Comparison of ENCODE assay signal across 22 mouse cellular contexts in the genomic region with DNA sequence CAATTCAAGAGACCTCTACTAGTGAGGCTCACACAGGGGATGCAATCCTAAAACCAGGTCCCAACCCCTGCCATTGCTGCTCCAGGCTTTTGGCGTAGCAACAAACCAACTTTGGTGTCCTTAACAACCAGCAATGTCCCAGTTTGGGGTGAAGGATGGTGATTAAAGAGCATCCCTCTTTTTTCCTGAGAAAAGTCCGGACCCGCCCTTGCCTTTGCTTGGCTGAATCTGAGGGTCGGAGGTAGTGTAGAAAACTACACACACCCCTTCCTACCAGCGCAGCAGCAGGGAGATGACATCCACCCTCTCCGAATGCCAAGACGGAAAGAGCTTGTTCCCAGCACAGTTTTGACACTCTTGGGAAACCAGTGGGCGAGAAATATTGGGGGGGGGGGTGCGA. TPM values are rescaled to one million over a fixed set of nuclear protein-coding genes. Genes with fewer than 3 reads are reported as not detected.
DNase-seq lines count a peak whose midpoint lies in the region; ATAC-seq and TF ChIP-seq lines count a peak whose summit lies in the region.
"Had no signal": no experiment of that assay in that cellular context is flagged by ENCODE, and none has a peak within 500 bp of the region (broad histone marks: within the 10 kb centered on the region; RNA-seq: fewer than 3 reads in every experiment).

No protein-coding gene starts in this region.

- H3K36me3 ChIP-seq in limb, embryonic 11.5 days (ENCODE audit: control insufficient read depth, insufficient read depth, low read length), result no peaks in the 10 kb centered on the region
- no peaks in the 10 kb centered on the region for H3K36me3 ChIP-seq in limb, embryonic 10.5 days
- H3K36me3 ChIP-seq in embryonic facial prominence, embryonic 12.5 days, result no peaks in the 10 kb centered on the region
- no peaks in the 10 kb centered on the region for H3K36me3 ChIP-seq in forebrain, postnatal 0 days (ENCODE audit: insufficient read depth)
- H3K36me3 ChIP-seq: G1E; heart, embryonic 12.5 days; liver, embryonic 13.5 days had no signal

- H3K4me2 ChIP-seq in limb, embryonic 11.5 days (ENCODE audit: low read depth, severe bottlenecking), result no peak overlapping the region
- H3K4me2 ChIP-seq in embryonic facial prominence, embryonic 12.5 days (replicated peaks), result peak overlapping the region; percentile 72
- H3K4me2 ChIP-seq in forebrain, postnatal 0 days (ENCODE audit: low read depth), result peak overlapping the region; percentile 61
- H3K4me2 ChIP-seq: heart, embryonic 12.5 days; liver, embryonic 13.5 days had no signal

- WGBS in limb, embryonic 11.5 days, result 5% methylated on average over 9 of the region's 9 CpGs
- 4% methylated on average over 9 of the region's 9 CpGs for WGBS in limb, embryonic 10.5 days
- 7% methylated on average over 9 of the region's 9 CpGs for WGBS in embryonic facial prominence, embryonic 12.5 days
- WGBS in forebrain, postnatal 0 days, result 4% methylated on average over 9 of the region's 9 CpGs

- H3K4me3 ChIP-seq in limb, embryonic 11.5 days (ENCODE audit: low read depth, low read length), result no peak overlapping the region
- no peak overlapping the region for H3K4me3 ChIP-seq in limb, embryonic 10.5 days
- peak overlapping the region; percentile 69 for H3K4me3 ChIP-seq in embryonic facial prominence, embryonic 12.5 days
- peak overlapping the region; percentile 57 for H3K4me3 ChIP-seq in forebrain, postnatal 0 days (ENCODE audit: low read depth, low read length)
- H3K4me3 ChIP-seq: heart, embryonic 12.5 days; liver, embryonic 13.5 days had no signal

- ATAC-seq in limb, embryonic 11.5 days (ENCODE audit: insufficient number of reproducible peaks, low FRiP score, low TSS enrichment, low read depth), result no peak
- ATAC-seq in embryonic facial prominence, embryonic 12.5 days (ENCODE audit: insufficient number of reproducible peaks, insufficient read depth, low FRiP score, low TSS enrichment), result no peak
- no peak for ATAC-seq in forebrain, postnatal 0 days
- ATAC-seq in megakaryocyte progenitor cell, adult 5-6 weeks (replicated peaks; ENCODE audit: poor library complexity), result no peak
- ATAC-seq: intestine, embryonic 16.5 days had no signal

- H3K4me1 ChIP-seq in limb, embryonic 11.5 days (ENCODE audit: control insufficient read depth, insufficient read depth, low read length), result peaks cover 3% of the 10 kb centered on the region; the same call in 1 of the 2 replicates
- H3K4me1 ChIP-seq in limb, embryonic 10.5 days, result peaks cover 38% of the 10 kb centered on the region
- peaks cover 20% of the 10 kb centered on the region for H3K4me1 ChIP-seq in embryonic facial prominence, embryonic 12.5 days
- no peaks in the 10 kb centered on the region for H3K4me1 ChIP-seq in forebrain, postnatal 0 days (ENCODE audit: insufficient read depth)
- H3K4me1 ChIP-seq: liver, embryonic 13.5 days had no signal

- H3K9ac ChIP-seq in limb, embryonic 11.5 days (ENCODE audit: low read length), result no peak overlapping the region
- H3K9ac ChIP-seq in embryonic facial prominence, embryonic 12.5 days, result peak overlapping the region; percentile 3; the same call in 1 of the 2 replicates
- H3K9ac ChIP-seq in forebrain, postnatal 0 days, result peak overlapping the region; percentile 53
- H3K9ac ChIP-seq: heart, embryonic 12.5 days; liver, embryonic 13.5 days had no signal

- H3K27ac ChIP-seq in limb, embryonic 11.5 days (replicated peaks; ENCODE audit: low read depth, low read length), result no peak overlapping the region
- no peak overlapping the region for H3K27ac ChIP-seq in limb, embryonic 10.5 days
- H3K27ac ChIP-seq in embryonic facial prominence, embryonic 12.5 days, result peak overlapping the region; percentile 88
- H3K27ac ChIP-seq in forebrain, postnatal 0 days (ENCODE audit: low read depth, low read length), result peak overlapping the region; percentile 94
- H3K27ac ChIP-seq: liver, embryonic 13.5 days had no signal

- H3K27me3 ChIP-seq in limb, embryonic 11.5 days (ENCODE audit: control insufficient read depth, insufficient read depth, low read length), result peaks cover 88% of the 10 kb centered on the region
- H3K27me3 ChIP-seq in limb, embryonic 10.5 days (ENCODE audit: low read depth, poor library complexity, severe bottlenecking), result peaks cover 100% of the 10 kb centered on the region
- H3K27me3 ChIP-seq in embryonic facial prominence, embryonic 12.5 days, result peaks cover 71% of the 10 kb centered on the region
- H3K27me3 ChIP-seq in forebrain, postnatal 0 days (ENCODE audit: insufficient read depth, low read length), result peaks cover 37% of the 10 kb centered on the region

- no peak for TF ChIP-seq CTCF in forebrain, postnatal 0 days (IDR thresholded peaks at IDR 0.05; ENCODE audit: low read depth)

- no peaks in the 10 kb centered on the region for H3K9me3 ChIP-seq in limb, embryonic 11.5 days (ENCODE audit: control insufficient read depth, low read length)
- H3K9me3 ChIP-seq in limb, embryonic 10.5 days (replicated peaks), result no peaks in the 10 kb centered on the region
- H3K9me3 ChIP-seq in embryonic facial prominence, embryonic 12.5 days, result no peaks in the 10 kb centered on the region
- H3K9me3 ChIP-seq in forebrain, postnatal 0 days (ENCODE audit: low read length), result no peaks in the 10 kb centered on the region
- H3K9me3 ChIP-seq: G1E; heart, embryonic 12.5 days; liver, embryonic 13.5 days had no signal

- peak; percentile 37 for DNase-seq in limb, embryonic 11.5 days (ENCODE audit: low spot score)
- no peak for DNase-seq in limb, embryonic 10.5 days (ENCODE audit: low spot score)
- peak; percentile 45 for DNase-seq in forebrain, postnatal 0 days
- peak; percentile 17 for DNase-seq in retina, embryonic 14.5 days (ENCODE audit: low spot score)
- no peak for DNase-seq in kidney, adult 18-20 months
- no peak for DNase-seq in adrenal gland, postnatal 36 days
- DNase-seq: adrenal gland, adult 2 months; cerebellum, adult 2 months; gastrocnemius, postnatal 14 days; heart, postnatal 4 days; kidney, postnatal 14 days; layer of hippocampus, adult 9-11 months; liver, embryonic 13.5 days; thymus, adult 18-20 months had no signal

RNA-seq across cellular contexts. Expression of gene Dlx5, which starts 6.2 kb away (rescaled TPM):
- 15.5 and 16.3 TPM in 2 replicates for polyA plus RNA-seq in limb, embryonic 11.5 days (2014; fragmentation: Nextera tagmentation; extraction: Ambion mirVana)
- 9.3 and 10.8 TPM in 2 replicates for polyA plus RNA-seq in limb, embryonic 10.5 days (2016; fragmentation: Nextera tagmentation; extraction: Ambion mirVana)
- 70.1 and 103 TPM in 2 replicates for polyA plus RNA-seq in embryonic facial prominence, embryonic 12.5 days (2016; fragmentation: Nextera tagmentation; extraction: Ambion mirVana)
- 6.5 and 12.9 TPM in 2 replicates for total RNA-seq in forebrain, postnatal 0 days (2014; rRNA removed)
- polyA plus RNA-seq in forebrain, postnatal 0 days (2015; fragmentation: Nextera tagmentation; extraction: Ambion mirVana), result 47.2 and 51.3 TPM in 2 replicates
- total RNA-seq in megakaryocyte progenitor cell, adult 5-6 weeks (2015), result not detected in 2 replicates
- total RNA-seq in megakaryocyte progenitor cell, adult 5-6 weeks (2017), result not detected in 2 replicates
- total RNA-seq in adrenal gland, postnatal 36 days (2021), result under 1 TPM in 1 of 2 experiments, not detected in 1; 0.53 TPM
- total RNA-seq: G1E; gastrocnemius, postnatal 14 days; megakaryocyte-erythroid progenitor cell, adult 5-6 weeks had no signal
- polyA plus RNA-seq: cerebellum, adult 2 months; G1E; liver, embryonic 13.5 days; small intestine, adult 2 months had no signal

RNA-seq across cellular contexts. Expression of gene Dlx6, which starts 12.5 kb away (rescaled TPM):
- polyA plus RNA-seq in limb, embryonic 11.5 days (2014; fragmentation: Nextera tagmentation; extraction: Ambion mirVana), result 0.36 and 0.89 TPM in 2 replicates
- polyA plus RNA-seq in limb, embryonic 10.5 days (2016; fragmentation: Nextera tagmentation; extraction: Ambion mirVana), result 0.41 and 0.60 TPM in 2 replicates
- polyA plus RNA-seq in embryonic facial prominence, embryonic 12.5 days (2016; fragmentation: Nextera tagmentation; extraction: Ambion mirVana), result 8.0 and 13.5 TPM in 2 replicates
- 19.7 and 28.9 TPM in 2 replicates for total RNA-seq in forebrain, postnatal 0 days (2014; rRNA removed)
- polyA plus RNA-seq in forebrain, postnatal 0 days (2015; fragmentation: Nextera tagmentation; extraction: Ambion mirVana), result 3.7 and 4.9 TPM in 2 replicates
- not detected in 2 replicates for total RNA-seq in megakaryocyte progenitor cell, adult 5-6 weeks (2015)
- not detected in 2 replicates for total RNA-seq in megakaryocyte progenitor cell, adult 5-6 weeks (2017)
- total RNA-seq in adrenal gland, postnatal 36 days (2021), result not detected
- total RNA-seq: adrenal gland, adult 2 months; gastrocnemius, postnatal 14 days; heart, postnatal 4 days; megakaryocyte-erythroid progenitor cell, adult 5-6 weeks had no signal
- polyA plus RNA-seq: adrenal gland, adult 2 months; cerebellum, adult 2 months; G1E; heart, embryonic 12.5 days; intestine, embryonic 16.5 days; liver, embryonic 13.5 days; lung, embryonic 16.5 days; small intestine, adult 2 months had no signal

Comparison
In these comparisons a context has a peak if more than half of its experiments do, and no peak if none do; other contexts are left out.
1. DNase-seq: peak in limb, embryonic 11.5 days (single experiment), forebrain, postnatal 0 days (single experiment) and retina, embryonic 14.5 days (single experiment); none in limb, embryonic 10.5 days (single experiment), kidney, adult 18-20 months (single experiment) and adrenal gland, postnatal 36 days (0 of 2).
2. H3K27ac ChIP-seq: peak in embryonic facial prominence, embryonic 12.5 days (single experiment) and forebrain, postnatal 0 days (single experiment); none in limb, embryonic 11.5 days (single experiment) and limb, embryonic 10.5 days (single experiment).
3. H3K4me3 ChIP-seq: peak in embryonic facial prominence, embryonic 12.5 days (single experiment) and forebrain, postnatal 0 days (single experiment); none in limb, embryonic 11.5 days (single experiment) and limb, embryonic 10.5 days (single experiment).